Mouse (Mus musculus) adrenal gland, postnatal 36 days (tissue): Measurements from ENCODE around the gene Cd81. TPM values are rescaled to one million over a fixed set of nuclear protein-coding genes. Genes with fewer than 3 reads are reported as not detected.

Source experiments
- DNase-seq, 2 experiments: peaks; one replicate each; pipeline ENCODE4 v3.0.0; 2021; ENCODE audit warnings: mixed read lengths in 1 of 2
- total RNA-seq, 2 experiments: library from RNA; stranded (reverse); gene quantifications; 2 replicates each; pipeline ENCODE4 v1.2.3; 2021

Cd81 gene
- total RNA-seq, 2 experiments from 2014 or later: 689 to 765 TPM

DNA sequence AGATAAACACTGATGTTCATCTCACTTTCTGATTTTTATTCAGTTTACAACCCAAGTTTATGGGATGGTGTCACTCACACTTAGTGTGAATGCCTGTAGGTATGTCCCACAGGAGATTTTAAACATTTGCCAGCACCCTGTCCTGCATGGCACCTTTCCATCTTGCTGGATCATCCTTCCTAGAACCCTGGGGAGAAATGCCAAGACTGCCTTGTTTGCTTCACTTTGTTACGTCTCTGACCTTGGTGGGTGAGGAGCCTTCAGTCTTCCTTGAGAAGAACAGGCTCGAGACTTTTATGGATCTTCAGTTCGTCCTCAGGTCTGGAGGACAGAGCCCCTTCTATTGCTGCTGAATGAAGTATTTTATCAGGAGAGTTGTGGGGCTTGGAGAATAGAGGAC is 3.2 kb upstream of the Cd81 start:
- DNase-seq: no peak

DNA sequence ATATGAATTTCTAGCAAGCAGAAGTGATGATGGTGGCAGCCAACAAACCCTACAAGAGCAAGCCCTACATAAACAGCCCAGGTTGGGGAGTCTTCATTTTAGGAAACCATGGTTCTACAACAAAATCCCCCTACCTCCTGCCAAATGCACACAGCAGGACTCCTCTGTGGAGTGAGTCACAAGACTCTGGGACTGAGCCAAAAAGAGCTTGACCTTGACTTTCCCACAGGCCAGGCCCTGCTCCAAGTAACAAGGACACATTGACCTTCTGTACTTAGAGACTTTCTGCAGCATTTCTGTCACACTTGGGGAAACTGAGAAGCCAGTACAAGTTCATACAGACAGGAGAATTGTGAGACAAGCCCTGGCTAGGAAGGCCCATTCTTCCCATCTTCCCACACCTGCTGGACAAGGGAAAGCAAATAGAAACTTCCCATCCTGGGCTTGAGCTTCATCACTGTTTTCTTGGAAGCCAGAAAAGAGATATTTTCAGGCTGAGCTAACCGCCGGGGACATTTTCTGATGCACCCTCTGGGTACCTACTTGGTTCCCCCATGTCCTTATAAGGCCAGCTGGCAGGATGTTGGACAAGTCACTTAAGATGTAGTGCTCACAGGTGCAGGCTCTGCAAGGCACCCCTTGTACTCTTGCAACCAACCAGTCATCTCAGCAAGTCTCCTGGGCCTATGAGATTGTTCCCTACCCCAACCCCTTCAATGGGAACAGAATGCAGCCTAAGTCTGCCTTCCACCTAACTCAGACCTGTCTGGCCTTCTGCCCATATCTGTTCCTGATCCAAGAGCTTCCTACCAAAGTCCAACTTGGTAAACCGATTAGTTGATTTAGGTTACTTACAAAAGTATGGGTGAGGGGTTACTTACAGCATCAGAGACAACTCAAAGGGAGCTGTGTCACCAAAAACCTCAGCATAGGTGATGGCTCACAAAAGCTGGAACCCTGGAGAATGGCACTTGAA is 2.4 kb upstream of the Cd81 start:
- DNase-seq: peak; percentile 88 to 93

DNA sequence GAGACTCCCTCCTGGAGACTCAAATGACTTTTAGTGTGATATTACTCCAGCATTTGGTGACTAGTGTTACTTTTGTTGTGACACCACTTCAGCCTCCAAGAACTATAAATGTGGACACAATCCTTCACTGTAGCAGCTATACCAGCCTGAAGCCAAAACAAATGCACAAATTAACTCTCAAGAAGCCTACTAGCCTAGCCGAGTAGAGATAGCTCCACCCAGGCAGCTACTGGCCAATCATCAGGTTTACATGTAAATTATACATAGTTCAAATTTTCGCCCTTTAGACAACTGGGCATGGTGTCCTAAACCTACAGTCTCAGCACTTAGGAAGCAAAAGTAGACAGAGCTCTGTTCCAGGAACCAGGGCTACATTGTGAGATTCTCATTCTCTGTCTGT is 1.2 kb upstream of the Cd81 start:
- no peak for DNase-seq

DNA sequence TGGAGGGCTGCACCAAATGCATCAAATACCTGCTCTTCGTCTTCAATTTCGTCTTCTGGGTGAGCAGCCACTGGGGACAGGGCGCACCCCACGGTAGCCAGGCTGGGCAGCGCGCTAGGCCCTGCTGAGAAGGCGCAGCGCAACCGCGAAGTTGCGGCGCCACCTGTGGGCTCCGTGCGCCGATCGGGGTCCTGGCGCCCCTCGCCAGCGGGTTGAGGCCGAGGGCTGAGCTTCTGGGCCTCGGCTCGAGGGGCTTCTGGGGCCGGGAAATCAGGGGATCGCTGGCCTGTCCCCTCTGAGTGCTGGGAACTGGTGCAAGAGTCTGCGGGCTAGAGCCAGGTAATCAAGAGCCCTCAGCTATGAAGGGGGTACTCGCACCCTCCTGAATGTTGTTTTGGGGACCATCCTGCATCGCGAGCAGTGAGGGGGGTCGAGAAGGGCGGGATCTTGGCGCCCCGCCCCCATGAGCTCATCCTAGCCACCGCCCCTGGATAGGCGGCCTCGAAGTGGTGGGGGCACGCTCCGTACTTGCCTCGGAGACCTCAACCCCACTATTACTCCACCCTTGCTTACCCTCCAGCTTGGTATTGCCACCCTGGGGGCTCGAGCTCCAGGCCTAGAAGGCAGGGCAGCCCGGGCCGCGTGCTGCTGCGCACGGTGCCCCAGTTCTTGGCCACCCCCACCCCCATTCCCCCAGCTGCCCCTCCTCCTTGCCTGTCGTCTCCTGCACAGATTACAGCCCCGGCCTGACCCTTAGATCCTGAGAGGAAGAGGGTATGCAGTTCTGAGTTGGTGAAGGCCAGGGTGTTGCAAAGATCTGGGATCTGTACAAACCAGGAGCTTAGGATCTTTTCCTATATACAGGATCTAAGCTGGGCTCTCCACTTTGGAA is 715 bp downstream of the Cd81 start:
- DNase-seq: peak; percentile 81 to 86

DNA sequence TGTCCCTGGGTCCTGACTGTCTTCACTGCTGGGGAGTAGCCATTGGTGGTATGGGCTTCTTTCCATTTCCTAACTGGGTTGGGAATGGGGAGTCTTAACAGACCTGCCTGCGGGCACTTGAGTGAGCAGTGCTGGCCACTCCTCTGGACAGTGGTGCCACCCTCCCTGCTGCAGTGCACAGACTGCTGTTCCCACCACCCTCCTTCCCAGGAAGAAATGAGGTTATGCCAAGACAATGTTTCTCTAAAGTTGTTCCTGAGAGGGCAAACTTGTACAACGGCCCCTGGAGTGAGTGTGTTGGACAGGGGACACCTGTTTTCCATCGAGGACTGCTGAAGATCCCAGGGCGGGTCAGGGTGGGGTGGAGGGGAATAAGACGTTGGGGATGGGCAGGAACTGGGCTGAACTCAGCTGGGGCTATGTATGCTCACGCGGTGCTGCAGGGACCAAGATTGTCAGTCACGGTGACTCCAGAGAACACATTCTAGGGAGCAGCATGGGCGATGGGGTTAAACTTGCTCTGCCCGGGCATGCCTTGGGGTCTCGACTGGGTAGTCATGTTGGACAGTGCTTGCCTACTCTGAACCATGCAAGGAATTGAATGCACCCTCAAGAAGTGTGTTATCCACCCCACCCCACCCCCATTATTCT is 1.5 kb downstream of the Cd81 start:
- no peak for DNase-seq

DNA sequence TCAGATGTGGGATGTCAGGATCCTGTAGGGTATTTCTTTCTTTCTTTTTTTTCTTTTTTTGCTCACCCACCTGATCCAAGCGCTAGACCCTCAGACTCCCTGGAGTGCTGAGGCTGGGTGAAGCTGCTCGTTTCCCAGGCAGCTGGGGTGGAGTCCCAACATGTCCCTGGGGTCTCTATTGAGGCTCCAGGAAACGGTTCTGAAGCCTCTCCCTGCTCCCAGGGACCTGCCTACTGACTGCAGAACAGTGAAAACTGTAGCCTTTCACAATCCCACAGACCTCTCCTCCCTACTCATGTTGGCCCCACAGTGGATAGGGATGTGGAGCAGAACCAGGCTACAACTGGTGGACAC is 2.0 kb downstream of the Cd81 start:
- no peak for DNase-seq

DNA sequence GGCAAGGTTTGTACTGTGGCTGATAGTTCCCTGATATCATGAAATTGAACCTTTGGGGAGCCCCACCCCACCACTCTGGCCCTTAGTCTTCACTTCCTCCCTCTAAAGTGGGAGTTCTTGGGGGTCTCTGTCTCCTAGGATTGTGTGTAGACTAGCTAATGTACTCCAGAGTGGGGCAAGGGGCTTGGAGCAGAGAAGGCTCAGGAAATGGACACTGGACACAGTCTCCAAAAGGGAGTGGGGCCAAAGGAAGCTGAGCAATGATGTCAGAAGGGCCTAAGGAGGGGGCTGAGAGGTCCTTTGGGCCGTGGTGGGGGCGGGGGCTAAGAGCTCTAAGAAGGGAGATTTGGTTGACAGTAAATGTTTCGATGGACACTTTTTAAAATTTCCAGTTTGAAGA is 2.5 kb downstream of the Cd81 start:
- no peak for DNase-seq

DNA sequence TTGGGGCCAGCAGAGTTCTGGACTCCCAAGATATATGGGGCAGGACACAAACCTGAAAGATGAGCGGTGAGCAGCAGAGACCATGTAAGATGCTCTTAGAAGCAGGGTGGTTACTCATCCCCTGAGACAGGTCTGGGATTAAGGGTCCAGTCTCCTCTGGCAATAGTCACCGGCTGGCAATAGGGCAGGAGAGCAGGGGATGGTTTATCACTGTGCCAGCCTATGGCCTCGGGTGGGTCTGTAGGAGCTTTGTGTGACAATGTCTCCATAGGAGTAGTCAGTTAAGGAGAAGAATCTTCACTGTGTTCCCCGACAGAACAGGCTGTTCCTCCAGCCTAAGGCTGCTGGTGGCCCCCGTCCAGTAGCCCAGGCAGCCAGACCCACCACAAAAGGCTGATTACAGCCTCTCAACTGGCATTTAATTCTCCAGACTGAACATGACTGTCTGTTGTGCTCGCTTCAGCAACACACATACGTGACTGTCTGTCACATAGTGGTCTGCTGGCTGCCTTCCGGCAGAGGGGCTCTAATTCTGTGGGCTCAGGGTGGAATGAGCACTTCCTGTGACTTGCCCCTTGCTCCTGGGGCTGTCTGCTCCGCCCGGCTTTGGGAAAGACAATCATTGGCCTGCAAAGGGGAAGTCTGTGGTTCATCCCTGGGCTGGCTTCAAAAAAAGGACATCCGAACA is 3.1 kb downstream of the Cd81 start:
- DNase-seq: no peak

DNA sequence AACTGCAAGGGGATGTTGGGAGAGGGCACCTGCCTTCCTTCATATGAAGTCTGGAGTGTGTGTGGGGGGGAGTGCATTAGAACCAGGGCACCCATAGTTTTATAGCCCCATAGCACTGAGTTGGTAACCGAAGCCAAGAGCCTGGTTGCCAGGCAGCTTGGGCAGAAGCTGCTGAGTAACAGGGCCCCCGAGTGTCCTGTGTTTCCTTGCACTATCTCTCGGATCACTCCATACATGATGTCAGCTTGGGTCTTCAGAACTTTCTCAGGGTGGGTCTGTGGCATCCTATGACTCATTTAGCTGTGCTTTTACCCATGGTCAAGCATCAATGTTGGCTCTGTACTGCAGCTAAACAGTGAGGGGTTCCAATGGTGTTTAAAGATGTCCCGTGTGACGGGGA is 4.5 kb downstream of the Cd81 start:
- DNase-seq: no peak

DNA sequence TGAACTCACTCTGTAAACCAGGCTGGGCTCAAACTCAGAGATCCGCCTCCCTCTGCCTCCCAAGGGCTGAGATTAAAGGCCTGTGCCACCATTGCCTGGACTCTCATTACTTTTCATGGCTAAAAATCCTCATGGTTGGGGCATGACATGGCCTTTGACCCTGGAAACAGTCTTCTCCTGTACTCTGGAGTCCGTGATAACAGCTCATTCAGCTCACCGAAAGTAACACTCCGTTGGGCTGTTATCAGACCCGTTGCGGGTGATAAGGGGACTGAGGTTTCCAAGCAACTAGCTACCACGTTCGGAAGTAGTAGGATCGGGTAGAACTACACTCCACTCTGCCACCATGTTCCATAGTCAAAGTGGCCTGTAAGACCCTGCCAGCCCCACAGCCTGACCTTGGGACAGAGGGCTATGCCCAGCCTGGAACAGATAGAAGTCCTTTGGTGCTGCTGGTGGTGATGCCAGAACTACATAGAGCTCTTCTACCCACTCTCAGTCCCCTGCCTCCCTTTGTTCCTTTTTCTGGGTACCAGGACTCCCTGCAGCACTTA is 5.2 kb downstream of the Cd81 start:
- DNase-seq: no peak

DNA sequence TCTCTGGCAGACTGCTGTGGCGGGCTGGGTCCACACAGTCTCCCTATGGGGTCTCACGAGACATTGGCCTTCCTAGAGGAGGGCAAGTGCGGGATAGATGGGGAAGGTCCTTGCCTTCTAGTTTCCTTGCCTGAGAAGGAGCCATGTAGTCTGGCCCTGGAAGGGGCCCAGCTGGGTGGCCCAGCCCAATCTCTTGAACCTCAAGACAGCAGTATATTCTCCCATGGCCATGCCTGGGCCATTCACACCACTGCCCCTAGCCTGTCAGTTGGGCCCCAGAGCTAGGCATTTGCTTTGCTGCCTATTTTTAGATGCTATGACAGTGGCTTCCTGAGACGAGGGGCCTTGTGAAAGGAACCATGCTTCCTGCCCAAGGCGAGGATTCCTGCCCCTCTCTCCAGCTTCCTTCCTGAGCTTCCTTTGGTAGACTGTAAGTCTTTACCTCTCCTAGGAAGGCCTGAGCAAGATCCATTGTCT is 5.7 kb downstream of the Cd81 start:
- DNase-seq: peak in 1 of 2 experiments; percentile 43

DNA sequence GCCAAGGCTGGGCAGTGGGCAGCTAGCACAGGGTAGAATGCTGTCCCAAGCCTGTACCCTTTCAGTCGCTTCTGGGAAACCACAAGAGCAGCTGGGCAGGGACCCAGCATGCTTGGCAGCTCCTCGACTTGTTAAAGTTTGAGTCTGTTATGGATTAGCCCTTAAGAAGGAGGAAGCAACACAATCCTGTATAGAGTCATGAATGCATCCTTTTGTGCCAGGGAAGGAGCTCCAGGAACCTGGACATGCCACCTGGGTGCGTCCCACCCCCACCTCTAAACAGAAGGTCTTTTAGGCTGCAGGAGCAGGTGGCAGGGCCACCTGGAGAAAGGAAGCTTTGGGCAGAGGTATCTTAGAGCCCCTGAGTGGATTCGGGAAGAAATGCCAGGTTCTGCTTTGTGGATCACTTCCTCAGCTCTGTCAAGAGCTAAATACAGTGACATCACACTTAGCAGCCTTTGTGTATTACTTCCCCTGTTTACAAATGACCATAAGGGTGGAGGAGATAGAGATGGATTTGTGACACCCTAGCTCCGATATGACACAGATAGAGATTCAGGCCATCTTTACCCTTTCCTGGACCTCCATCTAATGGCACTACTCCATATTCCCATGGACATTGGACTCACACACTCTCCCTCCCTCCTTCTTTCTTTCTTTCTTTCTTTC is 6.8 kb downstream of the Cd81 start:
- DNase-seq: peak in 1 of 2 experiments; percentile 52

DNA sequence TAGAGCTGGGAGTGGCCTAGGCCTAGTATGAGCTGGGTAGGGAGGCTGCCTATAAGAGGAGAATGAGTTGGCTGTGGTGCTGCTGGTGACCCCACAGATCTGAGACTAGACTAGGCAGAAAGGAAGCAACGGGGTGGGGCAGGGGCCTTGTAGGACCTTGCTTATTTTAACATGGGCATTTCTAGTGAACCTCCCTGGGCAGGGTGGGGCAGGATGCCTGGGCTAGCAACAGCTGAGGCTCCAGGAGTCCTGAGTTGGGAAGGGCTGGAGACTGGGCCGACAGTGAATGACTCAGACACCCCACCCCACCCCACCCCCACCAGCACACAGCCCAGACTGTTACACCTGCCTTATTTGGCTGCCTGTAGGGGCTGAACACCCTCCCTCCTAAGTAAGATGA is 10.2 kb downstream of the Cd81 start:
- no peak for DNase-seq

DNA sequence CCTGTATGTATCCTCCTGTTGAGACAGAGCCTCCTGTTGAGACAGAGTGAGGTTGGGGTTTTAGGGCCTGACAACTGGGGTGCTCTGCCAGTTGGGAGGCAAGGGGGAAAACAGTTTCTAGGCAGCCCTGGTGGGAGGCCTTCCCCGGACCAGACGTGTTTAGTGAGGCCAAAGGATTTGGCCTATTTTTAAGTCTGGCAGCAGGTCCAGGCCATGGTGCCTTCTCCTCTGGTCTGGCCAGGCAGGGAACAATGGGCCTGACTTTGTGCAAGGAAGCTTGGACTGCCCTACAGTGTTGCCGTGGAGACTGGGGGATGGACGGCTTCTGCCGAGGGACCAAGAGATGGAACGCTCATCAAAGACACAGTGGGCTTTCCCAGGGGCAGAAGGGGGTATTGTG is 11.7 kb downstream of the Cd81 start:
- DNase-seq: no peak

DNA sequence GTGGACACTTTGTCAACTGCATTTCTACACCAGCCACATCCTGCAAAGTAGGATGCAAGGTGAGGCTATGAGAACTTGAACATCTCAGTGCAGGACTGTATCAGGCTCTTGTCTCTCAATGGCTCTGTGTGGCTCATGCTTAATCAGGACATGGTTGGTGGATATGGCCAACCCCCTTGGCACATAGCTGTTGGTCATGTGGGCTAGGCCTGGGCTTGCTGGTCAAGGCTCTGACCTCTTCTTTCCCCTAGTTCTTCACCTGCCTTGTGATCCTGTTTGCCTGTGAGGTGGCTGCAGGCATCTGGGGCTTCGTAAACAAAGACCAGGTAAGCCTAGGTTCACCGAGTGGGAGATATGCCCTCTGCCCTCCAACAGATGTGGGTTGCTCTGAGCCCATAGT is 13.2 kb downstream of the Cd81 start:
- DNase-seq: no peak

DNA sequence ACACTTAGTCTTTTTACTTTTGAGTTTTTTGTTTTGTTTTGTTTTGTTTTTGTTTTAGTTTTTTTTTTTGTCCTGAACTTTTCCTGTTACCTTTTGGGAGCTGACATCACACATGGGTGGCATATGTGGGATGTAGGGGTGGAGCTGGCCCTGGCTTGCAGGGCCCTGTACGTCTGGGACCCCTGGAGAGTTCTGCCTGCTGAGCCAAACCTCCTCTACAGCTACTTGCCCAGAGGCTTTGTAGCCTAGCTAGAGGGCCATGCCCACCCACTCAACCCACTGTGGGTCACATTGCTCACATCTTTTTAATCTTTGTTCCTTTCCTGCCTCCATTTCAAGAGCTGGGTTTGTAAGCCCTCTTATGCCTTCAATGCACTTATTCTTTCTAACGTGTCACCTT is 14.9 kb downstream of the Cd81 start:
- DNase-seq: no peak

DNA sequence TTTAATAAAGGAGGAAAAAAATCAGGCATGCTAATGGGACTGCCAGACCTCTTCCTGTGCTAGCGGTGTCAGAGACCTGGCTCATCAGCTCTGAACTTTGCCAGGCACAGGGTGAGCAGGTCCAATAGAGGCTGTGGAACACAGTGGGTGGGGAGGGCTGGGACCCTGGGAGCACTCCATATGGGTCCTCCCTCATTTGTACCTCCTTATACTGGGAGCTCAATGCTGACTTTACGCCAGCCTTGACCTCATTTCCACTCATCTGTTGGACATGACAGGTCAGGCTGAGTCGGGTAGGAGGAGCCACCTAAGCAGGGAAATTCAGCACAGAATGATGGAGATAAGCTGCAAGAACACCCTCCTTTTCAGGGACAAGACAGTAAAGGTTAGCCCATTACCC is 15.4 kb downstream of the Cd81 start:
- DNase-seq: peak in 1 of 2 experiments; percentile 40

DNA sequence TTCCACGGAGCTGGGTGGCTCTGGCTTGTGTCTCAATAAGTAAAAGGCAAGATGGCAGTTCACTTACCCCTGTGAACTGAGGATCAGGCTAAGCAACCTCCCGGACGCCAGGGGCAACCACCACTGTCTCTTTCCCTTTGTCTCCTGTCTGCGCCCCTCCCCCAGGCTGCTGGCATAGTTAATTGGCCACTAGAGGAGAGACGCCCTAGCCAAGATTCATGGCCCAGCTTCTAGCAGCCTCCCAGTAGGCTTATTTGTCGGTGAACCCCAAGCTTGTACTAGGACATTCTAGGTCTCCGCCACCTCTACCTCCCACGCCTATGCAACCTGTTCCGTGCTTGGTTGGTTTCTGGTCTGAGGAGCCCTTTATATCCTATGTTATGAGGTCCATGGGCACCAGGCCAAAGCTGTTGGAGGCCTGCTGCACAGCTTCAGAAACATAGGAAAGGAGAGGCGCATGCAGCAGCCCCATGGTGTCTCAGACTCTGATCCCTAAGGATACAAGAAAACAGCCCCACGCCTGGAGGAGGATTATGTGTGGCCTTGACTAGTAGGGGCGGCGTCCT is 15.9 kb downstream of the Cd81 start:
- peak; percentile 35 to 57 for DNase-seq

DNA sequence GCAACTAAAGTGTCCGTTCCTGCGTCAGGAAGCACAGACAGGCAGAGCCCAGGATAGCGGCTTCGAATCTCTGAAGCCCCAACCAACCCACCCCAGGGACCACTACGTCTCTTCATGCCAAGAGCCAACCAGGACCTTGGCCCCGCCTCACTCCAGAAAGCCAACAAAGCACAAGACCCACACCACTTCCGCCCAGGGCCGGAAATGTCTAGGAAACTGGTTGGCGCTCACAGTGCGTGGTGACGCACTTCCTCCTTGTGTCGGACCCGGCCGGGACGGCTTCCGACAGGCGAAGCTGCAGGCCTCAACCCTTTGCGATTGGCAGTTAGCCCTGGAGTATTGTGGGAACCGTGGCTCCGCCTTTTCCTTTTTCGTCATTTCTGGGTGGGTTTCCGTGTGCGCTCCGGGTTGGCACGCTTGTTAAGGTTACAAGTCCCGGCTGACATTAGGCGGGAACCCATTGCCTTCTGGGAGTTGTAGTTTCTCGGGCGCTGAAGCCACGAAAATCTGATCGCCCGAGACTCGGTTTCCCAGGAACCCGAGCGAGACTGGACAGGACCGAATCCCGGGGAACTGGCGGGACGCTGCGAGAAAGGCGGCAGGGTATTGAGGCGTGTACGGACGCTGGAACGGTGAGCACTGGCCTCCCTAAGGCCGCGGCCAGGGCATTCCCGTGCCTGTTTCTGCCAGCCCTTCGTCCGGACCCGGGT is 16.5 kb downstream of the Cd81 start, which contains the start of gene Tssc4:
Tssc4 (plus strand) TSS at position 368 of the 710 bp plus-strand sequence.
- DNase-seq: peak; percentile 97
